Mouse (Mus musculus) G1E (cell line): ENCODE data around the gene Lrrfip1. TPM values are rescaled to one million over a fixed set of nuclear protein-coding genes. Genes with fewer than 3 reads are reported as not detected.

Experiments used
- ATAC-seq: 2 replicates; pipeline ENCODE4 v1.8.0; 2016; ENCODE audit warnings: mild to moderate bottlenecking; ENCODE audit not compliant: insufficient number of reproducible peaks, poor library complexity, low FRiP score, severe bottlenecking; ENCODE audit errors: extremely low read depth
- DNase-seq: peaks from one replicate; pipeline ENCODE4 v3.0.0; 2012; ENCODE audit warnings: low spot score
- H3K27me3 ChIP-seq: 2 replicates; pipeline ENCODE4 v1.6.1; 2012; ENCODE audit warnings: mild to moderate bottlenecking, low read length, inconsistent platforms; ENCODE audit not compliant: insufficient read depth
- H3K36me3 ChIP-seq: replicated peaks from 2 replicates; pipeline ENCODE3; 2012; ENCODE audit warnings: mild to moderate bottlenecking, inconsistent platforms
- H3K4me1 ChIP-seq: 2 replicates; pipeline ENCODE4 v1.6.1; 2012; ENCODE audit warnings: low read depth, low read length, inconsistent platforms, mixed read lengths; ENCODE audit not compliant: insufficient read depth
- H3K4me3 ChIP-seq: 2 replicates; pipeline ENCODE4 v1.5.1; 2012; ENCODE audit warnings: low read depth, mild to moderate bottlenecking, inconsistent platforms, low read length, moderate library complexity, mixed read lengths
- H3K9me3 ChIP-seq: replicated peaks from 2 replicates; pipeline ENCODE4 v1.6.1; 2012; ENCODE audit warnings: inconsistent platforms
- CTCF ChIP-seq: IDR thresholded peaks from 2 replicates; pipeline ENCODE4 v1.5.1; 2012; ENCODE audit warnings: low read depth, low read length, inconsistent platforms, mixed read lengths
- GATA1 ChIP-seq: IDR thresholded peaks from 2 replicates; pipeline ENCODE4 v1.6.1; 2012; ENCODE audit warnings: borderline replicate concordance, low read length, inconsistent platforms, mixed read lengths
- GATA2 ChIP-seq: IDR thresholded peaks from 2 replicates; pipeline ENCODE4 v1.6.1; 2012; ENCODE audit warnings: low read depth, low read length, inconsistent platforms, borderline replicate concordance
- POLR2AphosphoS5 ChIP-seq: IDR thresholded peaks from 2 replicates; pipeline ENCODE4 v1.6.1; 2012; ENCODE audit warnings: low read depth, low read length, inconsistent platforms; ENCODE audit not compliant: insufficient replicate concordance
- TAL1 ChIP-seq: conservative IDR thresholded peaks from 2 replicates; pipeline ENCODE4 v1.6.1; 2012; ENCODE audit warnings: low read depth, low read length, inconsistent platforms, mixed read lengths
- polyA plus RNA-seq: library from polyadenylated mRNA; stranded (reverse); fragments of >175 nt; gene quantifications from 2 replicates; pipeline ENCODE4 v1.2.3, GENCODE M21; 2012
- total RNA-seq, 2 experiments: library from RNA; stranded (forward) in 1 of 2; stranded (reverse) in 1 of 2; fragments of 200-1000 nt in 1 of 2; fragments of >200 nt in 1 of 2; fragmentation: Nextera tagmentation in 1 of 2; gene quantifications; 2 replicates each; pipeline ENCODE4 v1.2.3; 2014 to 2017

The Lrrfip1 gene
- total RNA-seq (2014; fragmentation: Nextera tagmentation) (not detected in 2 replicates), total RNA-seq (2017) (0.22 and 0.29 TPM in 2 replicates), polyA plus RNA-seq (not detected in 2 replicates)

DNA sequence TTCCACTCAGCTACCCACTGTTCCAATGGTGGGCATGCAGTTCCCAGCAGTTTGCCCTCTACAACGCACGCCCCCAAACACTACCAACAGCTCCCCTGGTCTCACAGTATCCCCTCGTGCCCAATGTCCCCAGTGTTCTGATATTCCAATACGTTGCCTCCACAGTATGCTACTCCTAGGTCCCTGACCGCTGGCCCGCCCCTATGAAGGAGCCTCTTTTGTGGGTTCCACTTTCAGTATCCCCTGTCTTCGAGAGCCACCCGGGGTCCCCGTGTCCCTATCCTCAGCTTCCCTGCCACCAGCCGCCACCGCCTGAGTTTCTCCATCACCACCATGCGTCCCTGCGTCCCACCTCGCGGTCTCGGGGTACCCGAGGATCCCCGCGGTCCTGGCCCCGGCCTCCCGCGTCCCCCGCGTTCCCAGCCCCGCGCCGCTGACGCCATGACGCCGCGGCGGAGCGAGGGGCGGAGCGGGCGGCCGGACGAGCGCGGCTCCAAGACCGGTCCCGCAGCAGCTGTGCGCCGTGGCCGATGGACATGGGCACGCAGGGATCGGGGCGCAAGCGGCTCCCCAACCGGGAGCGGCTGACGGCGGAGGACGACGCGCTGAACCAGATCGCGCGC is at the start of gene Lrrfip1:
Lrrfip1 (plus strand) TSS at position 470 of the 623 bp plus-strand sequence.
- H3K9me3 ChIP-seq: peaks cover 73% of the 10 kb centered on the region
- no peaks in the 10 kb centered on the region for H3K27me3 ChIP-seq
- ATAC-seq (no peak), DNase-seq (no peak)
- H3K36me3 ChIP-seq: no peaks in the 10 kb centered on the region
- TF ChIP-seq GATA1 (no peak), TAL1 (no peak), CTCF (no peak), POLR2AphosphoS5 (no peak), GATA2 (no peak)
- no peaks in the 10 kb centered on the region for H3K4me1 ChIP-seq
- peak within 1 kb of the TSS; percentile 40; the same call in 1 of the 2 replicates for H3K4me3 ChIP-seq

DNA sequence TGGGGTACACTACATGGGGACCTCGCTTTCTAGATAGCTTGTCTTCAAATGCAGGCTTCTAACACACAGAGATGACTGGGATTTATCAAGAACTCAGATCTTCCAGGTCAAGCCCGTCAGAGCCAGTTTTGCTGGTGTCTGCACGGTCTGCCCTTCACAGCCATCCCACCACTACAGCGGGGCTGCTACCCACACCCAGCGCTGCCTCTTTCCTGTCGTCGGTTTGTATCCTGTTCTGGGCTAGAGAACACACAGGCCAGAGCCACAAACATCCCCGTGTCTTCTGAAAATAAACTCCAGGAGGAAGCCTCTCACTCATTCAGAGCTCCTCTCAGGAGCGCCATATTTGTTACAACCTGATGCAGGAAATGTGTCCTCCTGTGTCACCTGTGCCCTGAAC is 49.2 kb upstream of the Lrrfip1 start:
- Histone ChIP-seq H3K9me3 (peaks cover 93% of the 10 kb centered on the region), H3K4me1 (no peaks in the 10 kb centered on the region), H3K36me3 (no peaks in the 10 kb centered on the region), H3K4me3 (no peak overlapping the region), H3K27me3 (no peaks in the 10 kb centered on the region)
- ATAC-seq: no peak
- no peak for DNase-seq
- TF ChIP-seq TAL1 (no peak), GATA1 (no peak), POLR2AphosphoS5 (no peak), CTCF (no peak), GATA2 (no peak)

DNA sequence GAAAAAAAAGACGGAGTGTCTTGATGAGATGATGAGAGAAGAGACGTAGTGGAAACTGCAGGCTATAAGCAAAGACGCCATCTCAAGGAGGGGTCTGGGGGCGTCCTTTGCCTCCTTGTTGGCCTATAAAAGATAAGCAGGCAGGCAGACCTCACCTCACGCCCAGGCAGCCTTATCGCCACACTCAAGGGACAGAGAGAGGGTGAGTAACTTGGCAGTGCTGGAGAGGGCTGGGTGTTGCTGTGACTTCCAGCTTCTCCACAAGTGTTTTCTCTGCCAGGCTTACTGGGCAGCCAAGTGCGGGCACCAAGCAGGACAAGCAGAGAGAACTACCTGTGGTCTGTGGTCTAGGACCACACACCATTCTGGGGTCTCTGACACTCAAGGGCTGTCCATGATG is 46.9 kb upstream of the Lrrfip1 start:
- H3K27me3 ChIP-seq: no peaks in the 10 kb centered on the region
- no peak for TF ChIP-seq GATA1
- TF ChIP-seq CTCF: no peak
- TF ChIP-seq POLR2AphosphoS5: no peak
- no peak for TF ChIP-seq GATA2
- TF ChIP-seq TAL1: no peak
- peaks cover 90% of the 10 kb centered on the region for H3K9me3 ChIP-seq
- H3K36me3 ChIP-seq: no peaks in the 10 kb centered on the region
- ATAC-seq (no peak), DNase-seq (no peak)
- no peak overlapping the region for H3K4me3 ChIP-seq
- H3K4me1 ChIP-seq: no peaks in the 10 kb centered on the region

DNA sequence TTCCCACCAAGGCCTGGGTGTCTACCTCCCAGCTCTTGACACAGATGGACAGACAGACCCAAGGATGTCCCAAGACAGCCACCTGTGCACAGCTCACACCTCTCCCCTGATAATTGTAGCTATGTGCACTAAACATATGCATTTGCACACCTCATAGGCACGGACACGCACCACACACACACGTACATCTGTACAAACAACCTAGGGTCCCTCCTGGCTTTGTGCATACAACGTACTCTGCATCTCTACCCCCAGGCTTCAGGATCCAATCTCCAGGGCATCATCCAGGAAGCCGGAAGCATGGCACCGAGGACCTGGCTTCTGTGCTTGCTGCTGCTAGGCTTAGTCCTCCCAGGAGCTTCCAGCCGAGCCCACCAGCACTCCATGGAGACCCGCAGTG is 45.7 kb upstream of the Lrrfip1 start, which contains the start of gene Prlh:
Prlh (plus strand) TSS at position 301 of the 400 bp plus-strand sequence.
- Histone ChIP-seq H3K9me3 (peaks cover 90% of the 10 kb centered on the region), H3K4me1 (no peaks in the 10 kb centered on the region), H3K4me3 (no peak within 1 kb of the TSS; the same call in 1 of the 2 replicates), H3K27me3 (no peaks in the 10 kb centered on the region), H3K36me3 (no peaks in the 10 kb centered on the region)
- DNase-seq: no peak
- ATAC-seq: no peak
- TF ChIP-seq CTCF (no peak), POLR2AphosphoS5 (no peak), TAL1 (no peak), GATA1 (no peak), GATA2 (no peak)

DNA sequence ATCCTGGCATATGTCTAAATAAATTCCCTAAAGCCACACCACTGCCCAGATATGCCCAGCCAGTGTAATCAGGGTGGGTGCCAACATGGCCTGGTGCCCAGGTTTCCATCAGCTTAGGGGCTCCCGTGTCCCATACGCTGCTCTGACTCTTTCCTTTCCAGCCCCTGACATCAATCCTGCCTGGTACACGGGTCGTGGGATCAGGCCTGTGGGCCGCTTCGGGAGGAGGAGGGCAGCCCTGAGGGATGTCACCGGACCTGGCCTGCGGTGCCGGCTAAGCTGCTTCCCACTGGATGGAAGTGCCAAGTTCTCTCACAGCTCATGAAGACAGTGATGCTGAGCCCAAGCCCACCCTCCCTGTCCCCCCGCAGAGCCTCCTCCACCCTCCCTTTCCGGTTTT is 44.8 kb upstream of the Lrrfip1 start:
- TF ChIP-seq GATA2: no peak

DNA sequence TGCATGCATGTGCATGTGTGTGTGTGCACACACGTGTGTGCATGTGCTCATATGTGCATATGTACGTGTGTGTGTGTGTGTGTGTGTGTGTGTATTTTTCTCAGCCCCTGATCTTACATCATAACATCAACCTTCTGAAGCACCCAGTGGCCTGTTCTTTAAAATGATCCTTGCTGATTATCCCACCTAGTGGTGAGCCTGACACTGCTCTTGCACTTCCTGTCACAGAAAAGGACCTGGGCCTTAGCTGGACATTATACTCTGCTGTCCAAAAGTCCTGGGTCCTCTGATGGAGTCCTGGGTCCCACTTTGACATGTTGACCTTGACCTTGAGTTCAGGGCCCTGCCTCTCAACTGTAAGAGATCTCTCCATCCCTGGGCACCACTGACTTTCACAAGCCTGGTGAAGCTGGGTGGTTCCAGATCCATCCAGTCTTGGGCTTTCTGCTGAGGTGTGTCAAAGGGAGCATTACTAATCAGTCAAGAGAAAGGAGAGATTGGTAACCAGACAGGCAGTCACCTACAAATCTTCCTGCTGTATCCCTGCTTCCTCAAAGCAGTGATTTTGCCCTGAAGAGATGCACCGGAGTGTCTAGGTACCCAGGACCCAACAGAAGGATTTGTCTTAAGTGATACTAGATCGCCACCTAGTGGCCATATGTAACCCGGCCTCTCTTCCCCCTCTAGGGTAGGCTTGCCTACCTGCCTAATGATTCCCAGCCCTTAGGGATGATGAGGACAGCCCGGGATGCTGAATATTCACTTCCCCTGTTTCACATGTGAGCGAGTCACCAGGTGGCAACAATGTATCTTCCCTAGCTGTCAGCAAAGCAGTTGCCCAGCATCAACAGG is 42.1 kb upstream of the Lrrfip1 start:
- no peak for TF ChIP-seq CTCF
- TF ChIP-seq POLR2AphosphoS5: no peak
- no peak for TF ChIP-seq GATA2
- TF ChIP-seq TAL1: no peak
- no peak for TF ChIP-seq GATA1
- no peaks in the 10 kb centered on the region for H3K36me3 ChIP-seq
- H3K4me3 ChIP-seq: no peak overlapping the region
- ATAC-seq (no peak), DNase-seq (no peak)
- no peaks in the 10 kb centered on the region; the same call in 1 of the 2 replicates for H3K27me3 ChIP-seq
- no peaks in the 10 kb centered on the region for H3K4me1 ChIP-seq
- peaks cover 96% of the 10 kb centered on the region for H3K9me3 ChIP-seq

More for the DNA sequence above, 44.8 kb upstream of the Lrrfip1 start:
- Histone ChIP-seq H3K9me3 (peaks cover 92% of the 10 kb centered on the region), H3K4me1 (no peaks in the 10 kb centered on the region), H3K27me3 (no peaks in the 10 kb centered on the region), H3K36me3 (no peaks in the 10 kb centered on the region), H3K4me3 (no peak overlapping the region; the same call in 1 of the 2 replicates)
- ATAC-seq (no peak), DNase-seq (no peak)
